Mouse (Mus musculus): ENCODE results near the gene Ctcf. TPM values are rescaled to one million over a fixed set of nuclear protein-coding genes. Genes with fewer than 3 reads are reported as not detected.

Gene Ctcf
- total and polyA plus RNA-seq, 2 experiments, result 6.6 to 15.6 TPM

- DNase-seq (ENCODE audit: extremely low read depth, low read depth, low spot score), result peak; percentile 52
- peak overlapping the region; percentile 75 for H3K4me3 ChIP-seq (ENCODE audit: insufficient read depth, low read depth, low read length)
- under 1% methylated on average over 21 of the region's 21 CpGs for WGBS
- peak overlapping the region; percentile 75 for H3K9ac ChIP-seq (ENCODE audit: low read depth, low read length)
- no peak for TF ChIP-seq CTCF (IDR thresholded peaks at IDR 0.05; ENCODE audit: low read depth, low read length)
- no peak for TF ChIP-seq POLR2A (IDR thresholded peaks at IDR 0.05; ENCODE audit: extremely low read depth, insufficient read depth, low read length)
- peaks cover 5% of the 10 kb centered on the region for H3K4me1 ChIP-seq (ENCODE audit: control insufficient read depth, insufficient read depth, low read length)
- H3K79me2 ChIP-seq (ENCODE audit: control insufficient read depth, insufficient read depth, low read length), result no peaks in the 10 kb centered on the region
- peak overlapping the region; percentile 27 for H3K27ac ChIP-seq (replicated peaks; ENCODE audit: insufficient read depth, low read depth, low read length)
- no peaks in the 10 kb centered on the region for H3K36me3 ChIP-seq (ENCODE audit: control insufficient read depth, insufficient read depth, low read length)
- H3K27me3 ChIP-seq (ENCODE audit: control insufficient read depth, insufficient read depth, low read length), result no peaks in the 10 kb centered on the region
Measured at GRCm38 (mm10) chr8:105700566-105700965, 64.2 kb downstream of the Ctcf start.

- H3K4me3 ChIP-seq (ENCODE audit: insufficient read depth, low read depth, low read length), result peak within 1 kb of the TSS; percentile 75
- peaks cover 5% of the 10 kb centered on the region for H3K4me1 ChIP-seq (ENCODE audit: control insufficient read depth, insufficient read depth, low read length)
- peak within 1 kb of the TSS; percentile 75 for H3K9ac ChIP-seq (ENCODE audit: low read depth, low read length)
- peak; percentile 83 for DNase-seq (ENCODE audit: extremely low read depth, low read depth, low spot score)
- H3K36me3 ChIP-seq (ENCODE audit: control insufficient read depth, insufficient read depth, low read length), result no peaks in the 10 kb centered on the region
- no peaks in the 10 kb centered on the region for H3K27me3 ChIP-seq (ENCODE audit: control insufficient read depth, insufficient read depth, low read length)
- WGBS, result under 1% methylated on average over 60 of the region's 60 CpGs
- H3K27ac ChIP-seq (replicated peaks; ENCODE audit: insufficient read depth, low read depth, low read length), result peak within 1 kb of the TSS; percentile 90
- H3K79me2 ChIP-seq (ENCODE audit: control insufficient read depth, insufficient read depth, low read length), result no peaks in the 10 kb centered on the region
- TF ChIP-seq POLR2A (IDR thresholded peaks at IDR 0.05; ENCODE audit: extremely low read depth, insufficient read depth, low read length), result peak; percentile 42; the same call in 1 of the 2 replicates
- TF ChIP-seq CTCF (IDR thresholded peaks at IDR 0.05; ENCODE audit: low read depth, low read length), result no peak
Measured at GRCm38 (mm10) chr8:105700966-105701824, 64.8 kb downstream of the Ctcf start, which contains the start of the genes Acd and Pard6a. TSS of gene Acd (minus strand) at chr8:105701102. TSS of gene Pard6a (plus strand) at chr8:105701148.

GRCm38 (mm10) chr8:105702001-105702401 lies 65.6 kb downstream of the Ctcf start:
- Histone ChIP-seq H3K27me3 (ENCODE audit: control insufficient read depth, insufficient read depth, low read length) (no peaks in the 10 kb centered on the region), H3K79me2 (ENCODE audit: control insufficient read depth, insufficient read depth, low read length) (no peaks in the 10 kb centered on the region), H3K4me1 (ENCODE audit: control insufficient read depth, insufficient read depth, low read length) (peaks cover 5% of the 10 kb centered on the region), H3K9ac (ENCODE audit: low read depth, low read length) (0 out of 2 replicates have a peak overlapping the region, but pooled peaks have one; percentile 24), H3K4me3 (ENCODE audit: insufficient read depth, low read depth, low read length) (0 out of 2 replicates have a peak overlapping the region, but pooled peaks have one; percentile 75), H3K27ac (replicated peaks; ENCODE audit: insufficient read depth, low read depth, low read length) (no peak overlapping the region), H3K36me3 (ENCODE audit: control insufficient read depth, insufficient read depth, low read length) (no peaks in the 10 kb centered on the region)
- 80% methylated on average over 18 of the region's 18 CpGs for WGBS
- DNase-seq (ENCODE audit: extremely low read depth, low read depth, low spot score), result no peak
- TF ChIP-seq POLR2A (IDR thresholded peaks at IDR 0.05; ENCODE audit: extremely low read depth, insufficient read depth, low read length) (no peak), CTCF (IDR thresholded peaks at IDR 0.05; ENCODE audit: low read depth, low read length) (no peak)

GRCm38 (mm10) chr8:105702731-105703415 lies 66.5 kb downstream of the Ctcf start:
- TF ChIP-seq CTCF (IDR thresholded peaks at IDR 0.05; ENCODE audit: low read depth, low read length) (no peak), POLR2A (IDR thresholded peaks at IDR 0.05; ENCODE audit: extremely low read depth, insufficient read depth, low read length) (no peak)
- H3K9ac ChIP-seq (ENCODE audit: low read depth, low read length), result no peak overlapping the region
- no peaks in the 10 kb centered on the region for H3K27me3 ChIP-seq (ENCODE audit: control insufficient read depth, insufficient read depth, low read length)
- H3K36me3 ChIP-seq (ENCODE audit: control insufficient read depth, insufficient read depth, low read length), result no peaks in the 10 kb centered on the region
- WGBS, result 94% methylated on average over 24 of the region's 24 CpGs
- no peak for DNase-seq (ENCODE audit: extremely low read depth, low read depth, low spot score)
- H3K79me2 ChIP-seq (ENCODE audit: control insufficient read depth, insufficient read depth, low read length), result no peaks in the 10 kb centered on the region
- H3K4me1 ChIP-seq (ENCODE audit: control insufficient read depth, insufficient read depth, low read length), result peaks cover 7% of the 10 kb centered on the region
- H3K4me3 ChIP-seq (ENCODE audit: insufficient read depth, low read depth, low read length), result no peak overlapping the region
- no peak overlapping the region for H3K27ac ChIP-seq (replicated peaks; ENCODE audit: insufficient read depth, low read depth, low read length)

- TF ChIP-seq POLR2A (IDR thresholded peaks at IDR 0.05; ENCODE audit: extremely low read depth, insufficient read depth, low read length) (no peak), CTCF (IDR thresholded peaks at IDR 0.05; ENCODE audit: low read depth, low read length) (no peak)
- H3K36me3 ChIP-seq (ENCODE audit: control insufficient read depth, insufficient read depth, low read length), result no peaks in the 10 kb centered on the region
- no peak overlapping the region for H3K9ac ChIP-seq (ENCODE audit: low read depth, low read length)
- 97% methylated on average over 34 of the region's 34 CpGs for WGBS
- H3K79me2 ChIP-seq (ENCODE audit: control insufficient read depth, insufficient read depth, low read length), result no peaks in the 10 kb centered on the region
- H3K4me3 ChIP-seq (ENCODE audit: insufficient read depth, low read depth, low read length), result no peak overlapping the region
- no peaks in the 10 kb centered on the region for H3K27me3 ChIP-seq (ENCODE audit: control insufficient read depth, insufficient read depth, low read length)
- no peak overlapping the region for H3K27ac ChIP-seq (replicated peaks; ENCODE audit: insufficient read depth, low read depth, low read length)
- DNase-seq (ENCODE audit: extremely low read depth, low read depth, low spot score), result no peak
- peaks cover 7% of the 10 kb centered on the region for H3K4me1 ChIP-seq (ENCODE audit: control insufficient read depth, insufficient read depth, low read length)
Measured at GRCm38 (mm10) chr8:105704146-105704812, 67.9 kb downstream of the Ctcf start.
